12 mouse cellular contexts compared by ENCODE assay signal in the genomic region with DNA sequence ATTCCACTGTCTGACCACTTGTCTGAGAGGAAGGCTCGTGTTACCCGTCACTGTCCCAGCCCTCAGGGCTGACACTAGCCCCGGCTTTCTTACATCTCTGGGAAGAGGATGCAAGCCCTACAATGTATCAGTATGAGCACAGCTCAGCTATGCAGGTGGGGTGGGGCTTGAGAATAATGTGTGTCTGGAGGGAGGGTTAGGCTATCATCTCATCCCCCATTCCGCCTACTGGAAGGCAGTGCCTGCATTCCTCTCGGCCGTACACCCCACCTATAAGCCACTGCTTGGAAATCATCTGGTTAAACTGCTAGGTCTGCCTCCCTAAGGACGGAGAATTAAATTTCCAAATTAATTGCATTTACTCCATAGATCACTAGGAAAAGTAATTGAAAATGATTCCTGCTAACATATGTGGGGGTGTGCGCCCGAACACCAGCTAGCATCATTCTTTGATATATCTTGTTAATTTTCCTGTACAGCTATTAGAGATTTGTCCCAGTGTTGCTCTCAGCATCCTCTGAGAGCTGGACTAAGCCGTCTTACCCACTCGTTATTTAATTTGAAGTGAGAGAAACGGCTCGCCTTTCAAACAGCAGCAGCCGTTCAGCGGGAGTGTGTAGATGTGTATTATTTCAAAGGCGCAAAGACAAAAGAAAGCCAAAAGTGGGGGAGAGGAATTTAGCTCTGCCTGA.
DNase-seq lines count a peak whose midpoint lies in the region; ATAC-seq and TF ChIP-seq lines count a peak whose summit lies in the region.
"Had no signal": no experiment of that assay in that cellular context is flagged by ENCODE, and none has a peak within 500 bp of the region (broad histone marks: within the 10 kb centered on the region; RNA-seq: fewer than 3 reads in every experiment).

No protein-coding gene starts in this region.

- TF ChIP-seq CTCF in gastrocnemius, adult 2 months (IDR thresholded peaks at IDR 0.05): no peak

- intact Hi-C loops in gastrocnemius, adult 2 months (cut with DNase I): no loop called here

- peaks cover 8% of the 10 kb centered on the region for H3K36me3 ChIP-seq in neural tube, embryonic 12.5 days
- H3K36me3 ChIP-seq in hindbrain, embryonic 15.5 days: 0 out of 2 replicates have a peak, but pooled peaks cover 7% of the 10 kb centered on the region
- H3K36me3 ChIP-seq in intestine, embryonic 16.5 days (ENCODE audit: control insufficient read depth, insufficient read depth, low read length): 0 out of 2 replicates have a peak, but pooled peaks cover 2% of the 10 kb centered on the region
- H3K36me3 ChIP-seq in kidney, embryonic 16.5 days (ENCODE audit: insufficient read depth, low read length): no peaks in the 10 kb centered on the region

- ATAC-seq in neural tube, embryonic 12.5 days (ENCODE audit: low FRiP score, low read depth): peak; percentile 63; the same call in 1 of the 2 replicates
- ATAC-seq in hindbrain, embryonic 15.5 days (ENCODE audit: low FRiP score, low read depth): peak; percentile 78
- ATAC-seq in intestine, embryonic 16.5 days: no peak
- ATAC-seq in kidney, embryonic 16.5 days (ENCODE audit: low FRiP score, low TSS enrichment): no peak
- ATAC-seq: intestine, postnatal 0 days had no signal

- H3K4me3 ChIP-seq in gastrocnemius, adult 2 months: no peak overlapping the region
- no peak overlapping the region for H3K4me3 ChIP-seq in neural tube, embryonic 12.5 days
- no peak overlapping the region for H3K4me3 ChIP-seq in hindbrain, embryonic 15.5 days
- H3K4me3 ChIP-seq in intestine, embryonic 16.5 days (ENCODE audit: low read length): no peak overlapping the region
- no peak overlapping the region for H3K4me3 ChIP-seq in kidney, embryonic 16.5 days (ENCODE audit: low read length)

- no peak overlapping the region for H3K9ac ChIP-seq in neural tube, embryonic 12.5 days
- no peak overlapping the region for H3K9ac ChIP-seq in hindbrain, embryonic 15.5 days
- H3K9ac ChIP-seq in intestine, embryonic 16.5 days (ENCODE audit: low read depth, low read length): no peak overlapping the region
- H3K9ac ChIP-seq in kidney, embryonic 16.5 days (replicated peaks; ENCODE audit: low read length): no peak overlapping the region

- no peaks in the 10 kb centered on the region for H3K27me3 ChIP-seq in neural tube, embryonic 12.5 days (replicated peaks)
- no peaks in the 10 kb centered on the region for H3K27me3 ChIP-seq in hindbrain, embryonic 15.5 days
- no peaks in the 10 kb centered on the region for H3K27me3 ChIP-seq in intestine, embryonic 16.5 days (replicated peaks; ENCODE audit: control insufficient read depth, insufficient read depth, low read length)
- no peaks in the 10 kb centered on the region for H3K27me3 ChIP-seq in kidney, embryonic 16.5 days (ENCODE audit: insufficient read depth, low read length)

- 72% methylated on average over 16 of the region's 16 CpGs for WGBS in neural tube, embryonic 12.5 days
- WGBS in hindbrain, embryonic 15.5 days: 43% methylated on average over 16 of the region's 16 CpGs
- 67% methylated on average over 16 of the region's 16 CpGs for WGBS in intestine, embryonic 16.5 days
- WGBS in kidney, embryonic 16.5 days: 53% methylated on average over 16 of the region's 16 CpGs

- no peak for DNase-seq in gastrocnemius, adult 2 months
- DNase-seq in gastrocnemius, postnatal 25 days: no peak
- no peak for DNase-seq in neural tube, embryonic 10.5 days (ENCODE audit: extremely low spot score, low spot score)
- no peak for DNase-seq in ovary, postnatal 10 days (ENCODE audit: low spot score)
- DNase-seq: adrenal gland, postnatal 25 days; lung, adult 18-20 months; right cerebral cortex, postnatal 25 days had no signal

- H3K4me1 ChIP-seq in neural tube, embryonic 12.5 days: 0 out of 2 replicates have a peak, but pooled peaks cover 4% of the 10 kb centered on the region
- peaks cover 19% of the 10 kb centered on the region for H3K4me1 ChIP-seq in hindbrain, embryonic 15.5 days (replicated peaks)
- no peaks in the 10 kb centered on the region for H3K4me1 ChIP-seq in intestine, embryonic 16.5 days (ENCODE audit: control insufficient read depth, insufficient read depth, low read length)
- no peaks in the 10 kb centered on the region for H3K4me1 ChIP-seq in kidney, embryonic 16.5 days (ENCODE audit: insufficient read depth, low read length)

- H3K4me2 ChIP-seq in neural tube, embryonic 12.5 days (replicated peaks): no peak overlapping the region
- 0 out of 2 replicates have a peak overlapping the region, but pooled peaks have one; percentile 6 for H3K4me2 ChIP-seq in hindbrain, embryonic 15.5 days
- no peak overlapping the region for H3K4me2 ChIP-seq in intestine, embryonic 16.5 days (ENCODE audit: low read depth, low read length)
- no peak overlapping the region for H3K4me2 ChIP-seq in kidney, embryonic 16.5 days (replicated peaks; ENCODE audit: low read depth, low read length)

- H3K27ac ChIP-seq in gastrocnemius, adult 2 months: peak overlapping the region; percentile 31; the same call in 1 of the 2 replicates
- H3K27ac ChIP-seq in neural tube, embryonic 12.5 days: no peak overlapping the region
- peak overlapping the region; percentile 61 for H3K27ac ChIP-seq in hindbrain, embryonic 15.5 days (replicated peaks)
- no peak overlapping the region for H3K27ac ChIP-seq in intestine, embryonic 16.5 days (ENCODE audit: low read length)
- H3K27ac ChIP-seq in kidney, embryonic 16.5 days (ENCODE audit: low read length): no peak overlapping the region

- H3K9me3 ChIP-seq in neural tube, embryonic 12.5 days: no peaks in the 10 kb centered on the region
- no peaks in the 10 kb centered on the region for H3K9me3 ChIP-seq in hindbrain, embryonic 15.5 days
- no peaks in the 10 kb centered on the region for H3K9me3 ChIP-seq in intestine, embryonic 16.5 days (ENCODE audit: control insufficient read depth, low read length)
- no peaks in the 10 kb centered on the region for H3K9me3 ChIP-seq in kidney, embryonic 16.5 days (ENCODE audit: low read length)

Comparison
In these comparisons a context has a peak if more than half of its experiments do, and no peak if none do; other contexts are left out.
1. H3K27ac ChIP-seq: peak in gastrocnemius, adult 2 months (single experiment) and hindbrain, embryonic 15.5 days (single experiment); none in neural tube, embryonic 12.5 days (single experiment), intestine, embryonic 16.5 days (single experiment) and kidney, embryonic 16.5 days (single experiment).
2. ATAC-seq: peak in neural tube, embryonic 12.5 days (single experiment) and hindbrain, embryonic 15.5 days (single experiment); none in intestine, embryonic 16.5 days (single experiment) and kidney, embryonic 16.5 days (single experiment).